Mouse (Mus musculus) right cerebral cortex, adult 18-20 months (tissue): ENCODE results near the gene Gpc5.

Experiments
- DNase-seq: peaks from one replicate; pipeline ENCODE4 v3.0.0; 2022; ENCODE audit warnings: mixed read lengths

The Gpc5 gene

DNA sequence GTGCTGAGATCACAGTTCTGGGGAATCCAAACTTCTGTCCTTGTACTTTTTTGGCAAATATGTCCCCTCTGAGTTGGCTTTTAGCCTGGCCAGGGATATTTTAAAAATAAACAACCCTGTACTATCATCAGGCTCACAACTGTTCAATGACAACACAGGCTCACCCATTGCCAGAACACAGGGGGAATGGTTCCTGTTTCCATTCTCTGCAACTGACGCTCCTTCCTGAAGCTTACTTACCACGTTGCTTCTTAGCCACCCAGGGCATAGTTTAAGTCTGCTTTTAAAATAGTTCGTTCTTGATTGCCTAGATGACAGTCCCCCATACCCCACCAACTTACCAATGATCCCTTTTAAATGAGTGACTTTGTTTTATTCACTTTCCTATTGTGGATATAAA lies 299.8 kb downstream of the Gpc5 start:
- DNase-seq, result no peak

DNA sequence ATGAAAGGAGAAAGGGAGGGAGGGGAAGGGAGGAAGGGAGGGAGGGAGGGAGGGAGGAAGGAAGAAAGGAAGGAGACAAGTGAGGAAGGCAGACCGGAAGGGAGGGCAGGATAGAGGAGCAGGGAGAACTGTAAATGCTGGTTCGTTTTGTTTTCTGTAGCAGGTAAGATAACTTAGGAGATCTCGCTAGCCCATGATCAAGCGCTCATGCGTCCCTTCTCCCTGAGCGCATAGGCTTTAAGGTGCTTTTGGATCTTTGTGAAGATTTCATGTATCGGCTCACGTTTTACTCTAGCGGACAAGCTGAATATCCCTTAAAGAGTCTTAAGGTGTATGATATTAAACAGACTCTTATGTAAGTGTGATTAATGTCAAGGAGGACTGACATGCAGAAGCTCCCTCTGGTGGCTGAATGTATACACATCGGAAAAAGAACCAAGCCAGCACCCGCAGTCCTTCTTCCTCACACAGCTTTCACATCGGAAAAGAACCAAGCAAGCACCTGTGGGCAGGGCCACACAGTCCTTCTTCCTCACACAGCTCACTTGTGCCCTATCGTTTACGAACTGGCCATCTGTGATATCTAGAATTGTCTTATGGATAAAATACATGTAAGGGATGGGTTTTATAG lies 301.0 kb downstream of the Gpc5 start:
- DNase-seq, result peak; percentile 61

DNA sequence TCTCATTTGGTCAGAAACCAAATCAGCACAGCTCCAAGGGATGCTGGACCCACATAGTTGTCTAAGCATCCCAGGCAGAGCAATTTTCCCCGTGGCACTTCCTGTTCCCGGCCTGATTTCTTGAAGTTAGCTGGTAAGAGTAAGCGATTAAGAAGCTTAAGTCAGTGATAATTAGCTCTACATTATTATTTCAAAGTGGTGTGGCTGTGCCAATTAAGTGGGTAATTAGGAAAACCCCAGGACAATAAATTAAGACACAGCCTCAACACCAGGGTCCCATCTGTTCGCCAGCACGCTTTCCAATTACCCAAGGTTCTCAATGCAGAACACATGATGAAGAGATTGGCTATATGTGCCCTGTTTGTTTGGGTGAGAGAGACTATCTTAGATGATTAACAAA lies 314.6 kb downstream of the Gpc5 start:
- DNase-seq, result no peak

DNA sequence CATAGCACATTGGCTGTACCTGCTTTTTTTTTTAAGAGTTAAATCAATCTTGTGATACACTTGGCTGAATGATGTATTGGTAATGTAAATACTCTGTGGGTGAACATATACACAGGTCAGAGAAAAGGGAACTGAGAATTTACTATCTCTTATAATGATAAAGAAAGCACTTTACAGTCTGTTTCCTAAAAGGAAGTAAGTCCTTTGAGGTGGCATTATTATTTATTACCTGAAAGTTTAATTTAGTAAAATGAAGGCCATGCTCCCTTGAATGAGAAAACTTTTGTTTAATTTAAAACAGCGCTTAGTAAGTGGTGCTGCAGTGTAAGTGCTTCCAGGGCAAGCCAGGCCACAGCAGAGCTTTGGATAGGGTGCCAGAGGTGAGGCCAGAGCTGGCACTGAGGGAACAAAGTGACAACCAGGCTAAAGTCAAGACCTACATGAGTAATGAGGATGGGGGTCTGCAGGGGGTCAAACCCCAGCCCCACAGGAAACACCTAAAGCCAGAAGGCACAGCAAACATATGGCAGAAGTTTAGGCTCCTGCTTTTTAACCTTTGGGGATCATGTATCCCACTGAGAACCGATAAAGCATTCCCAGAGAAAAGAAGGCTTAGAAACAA lies 315.4 kb downstream of the Gpc5 start:
- no peak for DNase-seq

DNA sequence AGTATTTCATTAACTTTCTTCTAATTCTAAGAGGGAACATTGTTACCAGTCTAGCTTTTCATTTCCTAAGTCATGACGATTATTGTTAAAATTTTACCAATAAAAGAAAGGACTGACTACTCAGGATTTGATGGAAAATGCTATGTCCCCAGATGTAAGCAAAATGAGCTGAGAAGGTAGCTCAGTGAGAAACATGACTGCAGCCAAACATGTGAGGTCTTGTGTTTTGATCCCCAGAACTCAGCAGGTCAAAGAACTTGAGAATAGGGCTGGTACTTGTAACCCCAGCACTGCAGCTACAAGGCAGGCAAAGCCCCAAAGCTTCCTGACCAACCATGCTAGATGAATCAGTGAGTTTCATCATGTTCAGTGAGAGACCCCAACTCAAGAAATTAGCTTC lies 318.9 kb downstream of the Gpc5 start:
- no peak for DNase-seq

DNA sequence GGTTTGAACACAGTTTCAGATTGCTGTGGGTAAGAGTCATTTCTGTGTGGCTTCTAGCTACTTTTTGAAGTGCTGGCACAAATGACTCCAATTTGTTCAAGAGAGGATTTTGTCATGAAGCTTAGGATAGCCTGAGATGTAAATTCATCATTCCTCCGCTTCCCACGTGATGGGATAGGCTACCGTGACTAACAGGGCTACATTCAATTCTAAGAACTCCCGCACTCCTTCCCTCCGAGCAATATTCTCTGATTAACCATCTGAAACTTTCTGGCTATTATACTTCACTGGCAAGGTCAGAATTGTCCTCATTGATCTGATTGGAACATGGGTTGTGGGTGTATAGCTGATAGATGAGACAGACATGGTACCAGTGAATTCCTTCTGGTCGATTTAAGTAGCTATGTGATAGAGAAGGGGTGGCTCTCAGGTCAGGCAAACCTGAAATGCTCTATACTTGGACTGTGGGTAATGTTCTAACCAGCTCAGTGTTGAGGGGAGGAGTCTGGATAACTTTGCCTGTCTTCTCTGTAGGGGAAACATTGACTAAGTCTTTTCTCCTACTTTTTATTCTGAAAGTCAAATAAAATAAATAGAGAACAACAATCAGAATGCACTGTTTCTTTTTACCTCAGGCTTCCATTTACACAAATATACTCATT lies 319.6 kb downstream of the Gpc5 start:
- DNase-seq, result no peak

DNA sequence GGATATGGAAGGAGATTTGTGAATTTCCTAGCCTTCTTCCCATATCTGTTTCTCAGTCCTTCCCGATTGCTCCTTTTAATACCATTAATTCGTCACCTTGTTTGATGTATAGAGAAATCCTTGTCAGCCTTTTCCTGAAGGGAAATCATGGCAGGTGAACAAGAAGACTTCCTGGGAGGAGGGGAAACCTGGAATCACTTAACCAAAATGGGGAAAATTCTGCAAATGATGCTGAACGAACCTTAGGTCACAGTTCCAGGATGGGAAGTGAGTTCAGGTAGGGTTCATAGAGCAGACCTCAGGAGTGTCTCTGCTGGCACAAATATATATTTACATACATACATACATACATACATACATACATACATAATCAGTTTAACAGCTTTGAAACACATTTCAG lies 320.8 kb downstream of the Gpc5 start:
- DNase-seq, result no peak

DNA sequence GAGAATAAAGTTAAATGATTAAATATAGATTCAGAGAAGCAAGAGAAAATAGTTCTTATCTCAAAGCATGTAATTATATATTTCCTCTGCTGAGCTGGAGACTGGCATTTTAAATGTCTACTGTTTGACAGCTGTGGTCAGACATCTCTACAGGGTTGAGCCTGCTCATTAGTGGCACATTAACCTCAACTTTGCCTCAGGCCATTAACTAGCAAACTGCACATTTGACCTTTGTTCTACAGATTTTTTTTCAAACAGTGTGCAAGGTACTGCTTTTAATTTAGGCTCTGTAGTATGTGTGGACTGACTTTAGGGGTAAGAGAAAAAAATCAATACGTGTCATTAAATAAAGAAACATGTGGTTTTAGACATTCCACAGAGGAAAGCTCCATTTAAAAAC lies 321.4 kb downstream of the Gpc5 start:
- DNase-seq, result no peak

DNA sequence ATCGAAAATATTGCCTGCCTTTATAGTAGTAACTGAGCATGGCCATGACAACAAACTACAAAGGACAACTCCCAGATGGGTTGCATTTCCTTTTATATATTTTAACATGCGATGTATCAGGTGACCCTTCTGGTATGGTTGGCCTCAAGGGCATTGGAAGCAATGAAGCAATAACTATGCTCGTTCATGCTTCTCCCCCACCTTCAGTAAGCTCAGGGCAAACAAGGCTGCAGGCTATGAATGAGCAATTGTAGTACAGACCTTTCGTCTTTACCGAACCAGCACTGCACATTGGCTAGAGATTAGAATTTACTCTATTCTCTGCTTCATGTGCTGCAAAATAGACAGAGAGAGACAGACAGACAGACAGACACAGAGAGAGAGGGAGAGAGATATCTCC lies 322.5 kb downstream of the Gpc5 start:
- DNase-seq, result no peak

DNA sequence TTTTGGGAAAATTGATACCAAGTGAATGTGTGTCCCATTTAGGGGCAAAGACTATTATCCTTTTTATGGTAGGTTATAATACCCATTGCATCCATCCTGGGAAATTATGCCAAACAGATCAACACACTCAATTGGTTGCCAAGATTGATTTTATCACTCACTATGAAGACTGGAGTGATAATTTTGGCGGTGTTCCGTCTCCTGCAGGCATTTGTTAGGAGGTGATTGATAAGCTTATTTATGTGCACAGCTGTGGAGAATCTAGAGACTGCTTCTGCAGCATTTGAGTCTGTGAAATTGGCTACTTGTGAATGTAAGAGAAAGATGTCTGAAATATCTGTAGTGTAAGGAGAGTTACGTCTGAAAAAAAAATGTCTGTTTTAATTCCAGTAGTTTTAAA lies 340.0 kb downstream of the Gpc5 start:
- DNase-seq, result no peak

DNA sequence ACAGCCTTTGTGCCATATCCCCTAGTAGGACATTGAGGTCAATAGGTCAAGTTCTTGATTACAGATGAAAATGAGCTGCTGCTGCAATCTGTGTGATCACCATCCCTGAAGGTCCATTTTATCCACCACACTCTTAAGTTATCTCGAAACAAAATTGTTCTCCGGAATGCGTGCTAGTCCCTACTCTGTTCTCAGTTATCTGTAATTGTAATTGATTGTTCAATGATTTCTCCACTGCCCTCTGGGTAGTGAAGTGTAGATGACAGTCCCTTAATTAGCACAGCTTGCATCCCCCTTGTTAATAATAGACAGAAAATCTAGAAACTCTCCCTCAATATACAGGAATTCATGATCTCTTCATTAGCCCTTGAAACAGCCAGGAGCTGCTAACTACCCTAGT lies 340.4 kb downstream of the Gpc5 start:
- DNase-seq, result no peak

DNA sequence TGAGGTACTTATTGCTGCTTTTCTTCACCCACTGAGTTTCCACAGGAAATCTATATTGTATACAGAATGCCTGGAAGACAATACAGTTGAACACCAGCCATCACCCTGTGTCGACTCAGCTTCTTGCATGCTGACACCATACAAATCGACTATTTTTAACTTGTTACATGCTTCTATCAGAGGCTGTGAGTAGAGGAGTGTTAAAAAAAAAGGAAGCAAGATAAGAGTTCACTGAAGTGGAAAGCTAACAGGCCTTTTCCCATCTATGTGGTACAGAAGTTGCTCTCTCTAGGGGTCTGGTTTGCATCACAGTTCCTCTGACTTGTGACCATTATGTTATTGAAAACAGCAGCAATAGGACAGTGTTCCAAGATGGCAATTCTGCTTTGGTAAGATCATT lies 344.6 kb downstream of the Gpc5 start:
- DNase-seq, result no peak

DNA sequence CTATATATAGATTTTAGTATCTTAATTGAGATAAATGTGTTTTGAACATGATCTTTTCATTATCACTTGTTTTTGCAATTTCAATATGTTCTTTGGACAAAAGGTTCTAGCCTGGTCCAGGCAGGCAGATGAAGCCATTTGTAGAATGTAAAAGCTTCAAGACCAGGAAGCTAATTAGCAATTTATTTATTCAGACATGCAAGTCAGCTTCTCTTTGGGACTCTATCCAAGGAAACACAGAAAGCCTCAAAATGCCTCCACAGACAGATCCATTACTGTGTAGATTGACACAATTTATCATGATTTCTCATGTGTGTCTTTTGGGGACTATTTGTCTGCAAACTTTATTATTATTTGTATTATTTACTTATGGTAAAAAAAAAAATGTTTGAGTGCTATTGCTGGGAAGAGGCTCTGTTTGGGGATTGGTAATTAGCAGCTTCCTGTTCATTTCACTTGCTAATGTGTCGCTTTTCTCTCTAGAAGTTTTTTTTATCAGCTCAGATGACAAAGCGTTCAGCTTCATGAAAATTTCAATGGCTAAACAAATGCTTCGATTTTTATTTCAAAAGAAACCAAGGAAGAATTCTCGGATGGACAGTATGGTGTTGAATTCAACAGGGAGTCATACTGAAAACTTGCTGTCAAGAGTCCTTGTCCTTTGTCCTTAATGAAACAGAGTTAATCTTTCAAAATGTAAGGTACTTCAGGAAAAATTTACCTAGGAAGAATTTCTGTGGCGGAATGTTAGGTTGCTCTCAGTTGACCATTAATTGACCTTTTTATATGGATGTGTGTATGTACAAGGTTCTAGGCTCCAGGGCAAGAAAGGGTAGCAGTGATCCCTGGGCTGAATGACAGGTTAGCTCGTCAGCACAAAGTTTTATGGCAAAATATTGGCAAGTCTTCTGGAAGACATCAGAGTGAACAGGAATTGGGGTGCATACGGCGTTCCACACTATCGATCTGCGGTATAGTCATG lies 353.1 kb downstream of the Gpc5 start:
- DNase-seq, result no peak

DNA sequence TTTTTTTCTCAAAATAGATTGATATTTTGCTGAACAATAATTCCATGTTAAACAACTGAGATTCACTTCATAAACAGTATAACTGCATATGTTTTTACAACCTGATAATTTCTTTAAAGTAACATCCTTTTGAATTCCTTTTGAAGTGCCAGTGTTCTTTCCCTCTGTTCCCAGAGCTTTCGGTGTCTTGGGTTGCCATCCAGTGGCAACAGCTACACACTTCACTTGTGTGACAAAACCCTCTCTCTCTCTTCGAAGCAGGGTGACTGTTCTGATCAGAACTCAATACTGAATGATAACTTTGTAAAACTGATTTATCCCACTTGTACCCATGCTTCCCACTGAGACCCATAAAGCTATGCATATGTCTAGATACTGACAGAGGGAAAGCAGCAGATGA lies 358.9 kb downstream of the Gpc5 start:
- DNase-seq, result no peak

DNA sequence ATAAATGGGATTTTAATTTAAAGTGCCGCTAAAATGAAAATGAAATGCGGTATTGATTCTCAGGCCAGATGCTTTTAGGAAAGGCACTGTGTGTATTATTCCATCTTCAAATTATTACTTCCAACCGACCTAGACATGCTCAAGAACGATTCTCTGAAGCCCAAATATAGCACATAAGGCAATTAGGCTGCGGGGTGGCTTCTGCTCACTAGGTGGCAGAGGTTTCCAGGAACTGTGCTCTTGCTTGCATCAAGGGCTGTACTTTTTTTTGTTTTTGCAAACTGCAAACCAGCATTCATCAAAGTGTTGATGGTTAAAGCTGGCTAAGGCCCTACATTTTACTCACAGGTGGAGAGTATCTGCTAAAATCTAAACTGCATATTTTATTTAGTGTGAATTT lies 375.9 kb downstream of the Gpc5 start:
- no peak for DNase-seq

DNA sequence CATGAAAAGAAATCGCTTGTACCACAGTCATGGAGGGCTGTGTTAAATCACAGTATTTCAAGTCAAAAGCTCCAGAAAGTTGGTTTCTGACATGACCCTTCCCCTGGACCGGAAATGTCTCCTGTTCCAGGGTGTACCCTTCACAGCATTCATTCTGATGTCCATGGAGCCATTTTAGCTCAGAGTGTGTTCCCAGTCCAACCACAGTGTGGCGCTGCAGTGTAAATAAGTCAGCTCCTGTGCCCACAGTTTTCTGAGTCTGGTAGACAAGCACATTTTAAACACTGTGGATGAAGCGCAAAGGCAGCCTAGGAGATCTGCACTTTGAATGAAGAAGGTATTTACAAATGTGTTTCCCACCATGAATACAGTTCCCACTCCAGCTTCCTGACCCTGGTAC lies 383.2 kb downstream of the Gpc5 start:
- DNase-seq, result peak; percentile 43

DNA sequence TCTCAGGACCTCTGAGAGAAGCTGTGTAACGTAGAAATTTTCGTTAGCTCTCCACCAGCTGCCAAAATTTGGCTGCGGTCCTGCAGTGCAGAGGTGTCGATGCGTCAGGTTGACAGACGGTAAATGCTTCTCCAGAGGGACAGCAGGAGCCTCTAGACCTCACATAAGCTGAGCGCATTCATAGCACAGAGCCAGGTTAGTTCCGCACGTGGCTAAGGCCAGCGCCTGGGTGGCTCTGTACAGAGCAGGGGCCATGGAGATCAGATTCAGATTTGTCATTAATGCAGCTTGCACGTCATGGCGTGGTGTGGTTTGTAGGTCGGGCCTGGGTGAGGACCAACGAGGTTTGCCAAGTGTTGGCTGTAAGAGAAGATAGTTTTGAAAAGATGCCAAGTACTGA lies 385.3 kb downstream of the Gpc5 start:
- DNase-seq, result no peak

DNA sequence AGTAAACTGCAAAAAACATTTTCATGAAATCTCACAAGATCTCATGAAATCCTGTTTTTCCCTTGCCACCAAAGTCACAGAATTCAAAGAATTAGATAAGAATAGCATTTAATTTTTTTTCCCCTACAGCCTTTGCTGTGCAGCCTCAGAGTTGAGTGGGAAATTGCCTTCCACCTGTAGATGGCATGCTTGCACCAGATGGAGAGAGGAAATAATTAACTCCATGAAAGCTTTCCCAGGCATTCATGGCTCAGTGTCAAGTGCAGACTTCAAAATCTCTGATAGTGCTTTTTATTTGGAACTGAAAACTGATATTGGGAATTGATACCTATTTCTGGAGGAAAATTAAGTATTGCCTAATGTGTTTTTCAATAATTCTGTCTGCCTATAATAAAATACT lies 393.1 kb downstream of the Gpc5 start:
- peak; percentile 14 for DNase-seq

DNA sequence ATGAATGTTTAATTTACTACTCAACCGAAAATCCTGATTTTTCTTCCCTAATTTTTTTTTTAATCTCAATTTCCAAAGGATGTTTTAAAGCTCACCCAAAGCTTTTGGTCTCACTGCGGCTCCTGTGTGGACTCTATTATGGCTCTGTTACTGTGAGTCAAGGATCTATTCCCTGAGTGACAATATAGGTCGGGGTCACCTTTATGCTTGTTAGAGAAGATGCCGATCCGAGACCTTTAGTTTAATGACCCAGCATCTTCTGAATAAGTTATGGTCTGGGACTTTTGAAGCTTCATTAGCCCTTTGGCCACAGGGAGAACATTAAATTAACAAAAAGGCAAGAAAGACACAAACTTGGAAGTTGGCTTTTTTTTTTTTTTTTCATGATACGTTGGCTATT lies 408.8 kb downstream of the Gpc5 start:
- no peak for DNase-seq

DNA sequence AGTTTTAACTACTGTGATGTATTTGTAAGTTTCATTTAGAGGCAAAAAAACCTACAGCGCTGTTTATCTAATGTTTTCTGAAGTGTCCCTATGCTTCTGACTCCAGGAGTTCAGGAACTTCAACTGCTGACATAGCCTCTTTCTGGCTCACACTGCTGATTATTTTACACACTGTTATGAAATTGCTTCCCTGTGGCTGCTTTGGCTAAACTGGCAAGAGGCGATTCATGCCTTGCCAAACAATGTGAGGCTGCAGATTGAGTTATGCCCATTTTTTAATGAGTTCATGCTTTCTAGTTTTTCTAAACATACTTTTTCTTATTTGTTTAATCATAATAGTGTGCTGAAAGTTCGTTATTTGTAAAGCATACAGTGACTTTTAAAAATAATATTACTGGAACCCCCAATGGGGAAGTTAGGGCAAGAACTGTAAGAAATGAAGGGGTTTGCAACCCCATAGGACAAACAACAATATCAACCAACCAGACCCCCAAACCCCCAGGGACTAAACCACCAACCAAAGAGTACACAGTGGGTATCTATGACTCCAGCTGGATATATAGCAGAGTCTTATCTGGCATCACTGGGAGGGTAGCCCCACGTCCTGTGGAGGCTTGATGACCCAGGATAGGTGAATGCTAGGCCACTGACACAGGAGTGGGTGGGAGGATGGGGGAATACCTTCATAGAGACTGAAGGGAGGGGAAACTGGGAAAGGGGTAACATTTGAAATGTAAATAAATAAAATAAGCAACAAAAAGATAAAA lies 454.7 kb downstream of the Gpc5 start:
- no peak for DNase-seq

DNA sequence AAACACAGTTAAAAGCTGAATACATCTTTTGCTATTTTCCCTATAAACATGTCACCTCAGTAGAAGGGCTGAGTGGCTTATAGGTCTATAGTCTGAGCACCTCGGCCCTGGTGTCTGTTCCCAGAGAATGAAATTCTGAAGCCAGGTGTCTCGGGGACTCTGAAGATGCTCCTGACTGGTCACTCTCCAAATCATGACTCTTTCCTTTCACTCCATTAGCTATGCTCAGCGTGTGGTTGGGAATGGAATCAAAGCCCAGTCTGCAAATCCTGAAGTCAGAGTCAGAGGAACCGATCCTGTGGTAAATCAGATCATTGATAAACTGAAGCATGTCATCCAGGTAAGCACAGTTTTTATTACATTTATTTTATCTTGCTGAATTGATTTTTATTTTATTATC lies 460.0 kb downstream of the Gpc5 start:
- DNase-seq, result no peak

DNA sequence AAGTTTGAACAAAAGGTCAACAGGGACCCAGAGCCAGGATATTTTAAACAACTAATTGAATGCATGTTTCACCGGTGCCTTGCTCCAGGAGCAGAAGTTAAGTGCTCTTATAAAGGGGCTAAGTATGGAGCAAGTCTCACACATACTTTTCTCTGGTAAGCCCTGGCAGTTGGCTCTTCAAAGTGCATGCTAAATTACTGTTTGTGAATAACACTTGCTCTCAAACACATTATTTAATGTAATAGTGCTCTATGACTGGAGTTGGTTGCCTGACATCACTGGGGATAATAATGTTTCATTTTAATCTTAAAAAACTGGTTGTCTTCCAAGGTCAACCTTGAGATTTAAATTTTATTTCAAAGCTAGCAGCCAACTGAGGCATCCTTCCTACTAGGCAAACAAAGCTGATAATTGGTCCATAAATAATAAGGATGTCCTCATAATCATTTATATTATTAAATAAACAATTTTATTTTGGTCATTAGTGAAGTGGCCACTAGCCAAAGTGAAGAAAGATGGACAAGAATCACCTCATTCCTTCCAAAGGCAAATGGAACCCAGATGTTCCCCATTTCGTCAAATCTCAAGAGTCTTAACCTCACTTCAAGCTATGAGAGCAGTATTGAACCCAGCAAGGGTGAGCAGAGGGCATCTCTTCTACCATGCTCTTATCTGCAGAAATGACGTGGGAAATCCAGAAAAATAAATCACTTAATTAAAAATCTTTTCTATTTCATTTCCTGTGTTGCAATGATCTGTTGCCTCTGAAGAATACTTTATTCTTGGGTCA lies 488.6 kb downstream of the Gpc5 start:
- no peak for DNase-seq
